Mouse (Mus musculus) layer of hippocampus, adult 11-12 months (tissue): ENCODE data around the gene Ptpru.
"Not testable (repeated sequence)": the region's sequence is repeated elsewhere in the genome, so short reads cannot be mapped to it uniquely, and the experiment has no call there.

Experiments used
- DNase-seq: peaks from one replicate; pipeline ENCODE4 v3.0.0; 2022; ENCODE audit warnings: low spot score

The Ptpru gene

GRCm38 (mm10) chr4:131833971-131834609 is 4.0 kb downstream of the Ptpru start:
- peak; percentile 38 for DNase-seq

DNA sequence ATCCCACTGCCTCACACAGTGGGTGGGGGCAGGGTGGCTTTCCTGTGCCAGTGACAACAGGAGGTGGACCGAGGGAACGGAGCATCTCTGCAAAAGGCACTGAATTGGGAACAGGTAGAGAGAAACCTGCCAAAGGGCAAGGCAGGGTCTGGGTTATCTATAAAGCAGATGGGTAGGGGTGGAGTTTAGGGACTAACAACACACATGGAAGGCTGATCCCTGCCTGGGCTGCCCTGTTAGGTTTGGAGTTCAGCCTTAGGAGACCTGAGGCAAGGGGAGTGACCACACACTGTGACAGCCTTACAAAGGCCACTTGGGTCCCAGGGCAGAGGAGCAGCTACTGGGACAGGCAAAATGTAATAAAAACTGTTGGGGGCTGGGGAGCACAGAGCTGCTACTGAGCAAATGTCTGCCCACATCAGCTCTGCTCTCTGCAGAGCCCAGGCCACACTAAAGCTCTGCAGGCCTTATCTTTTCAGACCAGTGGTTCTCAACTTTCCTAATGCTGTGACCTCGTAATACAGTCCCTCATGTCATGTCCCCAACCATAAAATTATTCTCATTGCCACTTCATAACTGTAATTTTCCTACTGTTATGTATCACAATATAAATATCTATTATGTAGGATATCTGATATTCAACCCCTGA is 5.2 kb downstream of the Ptpru start:
- DNase-seq = no peak

DNA sequence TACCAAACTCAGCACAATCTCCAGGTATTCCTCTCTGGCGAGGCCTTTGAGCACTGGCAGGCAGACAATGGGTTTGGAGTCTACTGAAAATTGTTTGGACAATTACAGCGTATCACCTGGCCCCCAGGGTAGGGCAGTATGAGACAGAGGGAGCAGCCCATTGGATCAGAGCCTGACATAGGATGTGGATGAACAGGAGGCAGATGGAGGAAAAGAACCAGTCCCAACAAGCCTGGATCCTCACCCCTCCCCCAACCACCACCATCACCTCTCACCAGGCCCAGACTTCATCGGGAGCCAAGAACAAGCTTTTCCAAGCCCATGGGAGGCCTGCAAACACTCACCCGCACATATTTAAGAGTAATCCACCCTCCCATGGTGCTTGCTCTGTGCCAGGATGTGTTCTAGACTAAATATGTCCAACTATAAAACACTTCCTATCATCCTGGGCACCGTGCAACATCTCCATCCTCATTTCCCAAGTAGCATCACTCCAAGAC is 6.5 kb downstream of the Ptpru start:
- no peak for DNase-seq

DNA sequence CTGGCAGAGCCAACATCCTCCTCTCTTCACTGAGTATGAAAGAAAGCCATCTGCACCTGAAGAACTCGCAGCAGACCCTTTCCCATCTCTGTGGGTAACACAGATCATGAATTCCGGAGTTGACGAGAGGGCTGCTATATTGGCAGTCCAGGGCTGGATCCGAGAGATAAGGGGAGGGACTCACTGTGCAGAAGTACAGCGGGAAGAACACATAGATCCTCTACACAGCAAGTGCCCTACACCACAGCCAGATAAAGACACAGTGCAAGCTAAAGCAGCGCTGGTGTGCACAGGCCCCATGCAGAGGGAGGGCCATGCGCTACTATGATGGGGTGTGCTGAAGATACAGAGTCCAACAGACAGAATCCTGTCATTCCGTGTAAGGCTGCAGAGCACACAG is 9.0 kb downstream of the Ptpru start:
- no peak for DNase-seq

DNA sequence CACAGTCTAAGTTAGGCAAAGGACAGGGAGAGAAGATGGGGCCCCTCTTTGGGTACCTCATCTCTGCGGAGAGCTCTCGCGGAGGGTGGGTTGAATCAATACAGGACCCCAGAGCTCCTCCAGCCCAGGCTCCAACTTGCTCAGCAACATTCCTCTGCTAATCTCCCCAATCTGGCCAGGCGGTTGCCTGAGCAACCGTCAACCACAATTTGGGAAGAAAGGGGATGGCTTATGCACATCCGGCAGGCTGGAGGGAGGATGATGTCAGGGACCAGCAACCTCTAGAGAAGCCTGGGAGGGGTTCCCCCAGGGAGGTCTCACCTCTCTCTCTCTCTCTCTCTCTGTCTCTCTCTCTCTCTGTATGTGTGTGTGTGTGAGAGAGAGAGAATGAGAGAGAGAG is 11.2 kb downstream of the Ptpru start:
- no peak for DNase-seq

DNA sequence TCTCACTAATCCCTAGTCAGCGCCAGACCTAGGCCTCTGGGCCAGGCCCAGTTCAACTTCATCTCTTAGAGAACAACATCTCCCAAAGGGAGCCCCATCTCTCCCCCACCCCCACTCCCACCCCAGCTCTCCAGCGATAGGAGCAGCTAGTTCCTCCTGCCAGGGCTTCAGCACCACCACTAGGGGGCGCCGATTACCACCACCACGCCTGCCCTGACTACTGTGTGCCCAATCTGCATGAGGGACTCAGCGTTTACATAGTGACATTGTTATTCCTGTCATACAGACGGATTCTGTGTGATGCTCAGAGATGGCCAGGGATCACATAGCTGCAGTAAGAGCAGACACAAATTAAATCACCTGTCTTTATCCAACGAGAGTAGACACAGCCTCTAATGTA is 12.3 kb downstream of the Ptpru start:
- no peak for DNase-seq

GRCm38 (mm10) chr4:131824939-131825338 is 13.1 kb downstream of the Ptpru start:
- DNase-seq = no peak

- DNase-seq = no peak
Measured at GRCm38 (mm10) chr4:131822583-131822982, 15.5 kb downstream of the Ptpru start.

GRCm38 (mm10) chr4:131821161-131821731 is 16.8 kb downstream of the Ptpru start:
- DNase-seq = peak; percentile 13

- no peak for DNase-seq
Measured at GRCm38 (mm10) chr4:131818926-131819325, 19.2 kb downstream of the Ptpru start.

GRCm38 (mm10) chr4:131815774-131816173 is 22.3 kb downstream of the Ptpru start:
- no peak for DNase-seq

GRCm38 (mm10) chr4:131814869-131815268 is 23.2 kb downstream of the Ptpru start:
- no peak for DNase-seq

DNA sequence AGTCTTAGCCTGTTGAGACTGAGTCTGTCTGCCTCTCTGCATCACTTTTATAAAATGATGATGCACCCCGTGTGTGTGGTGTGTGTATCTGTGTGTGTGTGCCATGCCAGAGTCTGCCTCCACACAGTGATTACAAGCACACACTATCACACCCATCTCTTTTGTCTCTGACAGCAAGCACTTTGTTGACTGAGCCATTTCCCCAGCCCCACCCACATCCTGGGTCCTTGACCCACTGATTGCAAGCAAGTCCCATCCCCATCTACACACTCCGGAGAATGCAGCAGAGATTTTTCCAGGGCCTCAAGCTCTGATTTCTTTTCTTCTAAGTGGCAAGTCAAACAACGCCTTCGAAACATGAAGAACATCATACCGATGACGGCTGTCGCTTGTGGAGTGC is 24.3 kb downstream of the Ptpru start:
- no peak for DNase-seq

DNA sequence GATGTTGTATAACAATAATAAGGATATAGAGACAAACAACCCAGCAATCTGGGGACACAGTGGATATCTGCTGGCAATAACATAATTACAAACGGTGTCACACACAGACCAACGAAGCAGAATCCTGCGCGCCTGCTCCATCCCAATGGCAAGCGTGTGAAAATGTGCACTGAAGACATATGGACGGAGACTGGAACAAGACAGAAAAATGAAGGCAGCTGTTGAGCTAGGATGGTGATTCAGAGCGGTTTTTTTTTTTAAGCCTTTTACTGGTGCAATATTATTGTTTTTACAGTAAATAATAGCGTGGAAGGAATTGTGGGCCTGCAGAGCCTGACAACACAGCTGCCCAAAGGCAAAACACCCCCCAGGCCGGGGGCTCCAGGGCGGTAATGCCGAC is 25.6 kb downstream of the Ptpru start:
- DNase-seq = no peak

- DNase-seq = no peak
Measured at GRCm38 (mm10) chr4:131805255-131805654, 32.8 kb downstream of the Ptpru start.

DNA sequence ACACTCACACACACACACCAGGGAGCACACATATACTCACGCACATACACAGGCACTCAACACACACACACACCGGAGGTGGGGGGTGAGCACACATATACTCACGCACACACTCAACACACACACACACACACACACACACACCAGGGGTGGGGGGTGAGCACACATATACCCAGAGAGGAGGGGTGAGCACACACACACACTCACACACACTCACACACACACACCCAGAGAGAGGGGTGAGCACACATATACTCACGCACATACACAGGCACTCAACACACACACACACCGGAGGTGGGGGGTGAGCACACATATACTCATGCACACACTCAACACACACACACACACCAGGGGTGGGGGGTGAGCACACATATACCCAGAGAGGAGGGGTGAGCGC is 33.4 kb downstream of the Ptpru start:
- DNase-seq = not testable (repeated sequence)

GRCm38 (mm10) chr4:131803846-131804245 is 34.2 kb downstream of the Ptpru start:
- no peak for DNase-seq

DNA sequence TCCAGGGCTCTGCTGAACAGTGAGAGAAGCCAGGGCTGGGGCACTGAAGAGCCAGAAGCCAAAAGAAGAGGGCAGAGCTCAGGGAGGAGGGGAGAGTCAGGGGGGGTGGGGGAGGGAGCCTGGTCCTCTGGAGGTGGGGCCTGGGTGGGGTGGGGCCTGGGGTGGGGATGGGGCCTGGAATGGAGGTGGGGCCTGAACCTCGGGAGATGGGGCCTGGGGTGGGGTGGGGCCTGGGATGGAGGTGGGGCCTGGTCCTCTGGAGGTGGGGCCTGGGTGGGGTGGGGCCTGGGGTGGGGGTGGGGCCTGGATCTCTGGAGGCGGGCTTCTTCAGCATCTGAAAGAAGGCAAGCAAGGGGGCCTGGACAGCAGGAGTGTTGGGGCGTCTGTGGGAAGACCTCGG is 39.1 kb downstream of the Ptpru start:
- no peak for DNase-seq

DNA sequence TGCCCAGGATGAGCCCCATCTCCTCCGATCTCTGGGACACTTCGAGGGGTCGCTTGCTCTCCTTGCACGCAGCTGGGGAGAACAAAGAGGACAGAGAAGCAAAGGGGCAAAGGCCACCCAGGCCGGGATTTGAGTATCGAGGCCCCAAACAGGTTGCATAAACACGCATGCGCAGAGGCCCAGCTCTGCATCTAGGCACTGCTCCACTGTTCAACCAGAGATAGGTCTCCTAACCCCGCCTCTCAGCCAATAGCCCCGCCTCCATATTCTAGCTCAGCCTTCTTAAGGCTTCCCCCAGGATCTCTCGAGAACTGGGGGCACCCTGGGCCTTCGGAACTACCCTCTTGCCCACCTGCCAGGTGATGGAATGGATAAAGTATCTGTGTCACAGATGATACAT is 40.2 kb downstream of the Ptpru start:
- DNase-seq = no peak

- no peak for DNase-seq
Measured at GRCm38 (mm10) chr4:131797483-131797882, 40.6 kb downstream of the Ptpru start.

GRCm38 (mm10) chr4:131796312-131797080 is 41.6 kb downstream of the Ptpru start:
- peak; percentile 32 for DNase-seq

DNA sequence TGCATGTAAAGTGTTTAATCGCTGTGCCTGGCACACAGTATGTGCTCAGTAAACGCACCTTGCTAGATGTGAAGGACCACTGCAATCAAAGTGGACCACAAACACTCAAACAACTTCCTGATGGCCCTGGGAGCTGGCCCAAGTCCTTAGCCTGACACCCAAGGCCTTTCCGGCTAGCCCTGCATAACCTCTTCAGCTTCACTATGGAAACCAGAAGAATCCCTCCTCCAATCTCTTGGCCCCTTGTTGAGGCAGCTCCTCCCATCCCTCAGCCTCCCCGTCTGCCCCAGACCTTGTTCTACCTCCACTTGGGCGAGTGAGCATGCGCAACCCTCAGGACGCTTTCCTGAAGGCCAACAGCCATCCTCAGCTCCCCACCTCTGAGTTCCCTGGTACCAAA is 51.3 kb downstream of the Ptpru start:
- no peak for DNase-seq

- peak; percentile 47 for DNase-seq
Measured at GRCm38 (mm10) chr4:131784034-131784433, 54.1 kb downstream of the Ptpru start.
